In the genomic region with DNA sequence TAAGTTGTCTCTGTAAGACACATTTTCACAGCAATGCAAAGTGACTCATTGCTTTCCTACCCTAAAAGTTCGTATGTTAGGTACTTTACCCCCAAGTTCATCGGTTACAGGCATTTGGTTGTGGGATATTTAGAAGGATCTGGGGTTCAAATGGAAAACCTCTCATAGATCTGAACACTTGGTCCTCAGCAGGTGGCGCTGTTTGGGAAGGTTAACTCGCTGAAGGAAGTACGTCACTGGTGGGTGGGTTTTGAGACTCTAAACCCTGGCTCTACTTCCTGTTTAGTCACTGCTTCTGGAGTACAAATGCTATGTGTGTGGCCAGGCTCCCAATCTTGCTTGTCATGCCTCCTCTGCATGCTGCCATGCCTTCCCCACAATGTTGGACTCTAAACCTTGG, we compare ENCODE assay signal across 15 mouse cellular contexts.
A peak's percentile ranks its signal among the peaks of the same experiment; 100 is the strongest.
DNase-seq lines count a peak whose midpoint lies in the region; ATAC-seq and TF ChIP-seq lines count a peak whose summit lies in the region.
"Had no signal": no experiment of that assay in that cellular context is flagged by ENCODE, and none has a peak within 500 bp of the region (broad histone marks: within the 10 kb centered on the region; RNA-seq: fewer than 3 reads in every experiment).

No protein-coding gene starts in this region.

- TF ChIP-seq CTCF in heart, adult 2 months (IDR thresholded peaks at IDR 0.05): peak; percentile 27; the same call in 1 of the 2 replicates
- no peak for TF ChIP-seq CTCF in liver, adult 2 months (IDR thresholded peaks at IDR 0.05; ENCODE audit: low read depth, low read length)
- TF ChIP-seq CTCF in Patski (IDR thresholded peaks at IDR 0.05): peak; percentile 18

- intact Hi-C loops in heart, adult 2 months (cut with DNase I): no loop called here

- no peaks in the 10 kb centered on the region for H3K4me1 ChIP-seq in heart, adult 2 months (ENCODE audit: control insufficient read depth, insufficient read depth, low read length)
- no peaks in the 10 kb centered on the region for H3K4me1 ChIP-seq in liver, adult 2 months (ENCODE audit: control insufficient read depth, insufficient read depth, low read length)
- H3K4me1 ChIP-seq in liver, embryonic 11.5 days (replicated peaks; ENCODE audit: control insufficient read depth, insufficient read depth, low read length): no peaks in the 10 kb centered on the region
- H3K4me1 ChIP-seq: neural tube, embryonic 13.5 days had no signal

- 75% methylated on average over 5 of the region's 5 CpGs for WGBS in heart, adult 2 months
- 80% methylated on average over 5 of the region's 5 CpGs for WGBS in liver, adult 2 months
- WGBS in liver, embryonic 11.5 days: 72% methylated on average over 5 of the region's 5 CpGs

- H3K36me3 ChIP-seq in heart, adult 2 months (ENCODE audit: control insufficient read depth, insufficient read depth, low read length): no peaks in the 10 kb centered on the region
- no peaks in the 10 kb centered on the region for H3K36me3 ChIP-seq in liver, adult 2 months (ENCODE audit: control insufficient read depth, insufficient read depth, low read length)
- H3K36me3 ChIP-seq in liver, embryonic 11.5 days (ENCODE audit: control insufficient read depth, insufficient read depth, low read length): no peaks in the 10 kb centered on the region
- H3K36me3 ChIP-seq: G1E; midbrain, embryonic 12.5 days; neural tube, embryonic 13.5 days had no signal

- POLR2A ChIA-PET in Patski (lab: Charles Lee): no interaction called here

- in situ Hi-C loops in Patski (cut with MboI; ENCODE audit: low pct_unique_long_range_greater_than_20kb): no loop called here

- no peak overlapping the region for H3K27ac ChIP-seq in heart, adult 2 months
- no peak overlapping the region for H3K27ac ChIP-seq in liver, adult 2 months (replicated peaks; ENCODE audit: insufficient read depth, low read depth, low read length)
- H3K27ac ChIP-seq in liver, embryonic 11.5 days (ENCODE audit: low read depth, low read length): no peak overlapping the region
- H3K27ac ChIP-seq: midbrain, embryonic 12.5 days; neural tube, embryonic 13.5 days had no signal

- TF ChIP-seq EP300 in heart, adult 2 months (IDR thresholded peaks at IDR 0.05; ENCODE audit: insufficient read depth, low read depth, low read length): no peak

- DNase-seq in heart, adult 2 months: no peak
- no peak for DNase-seq in heart, adult 8-10 months (ENCODE audit: low spot score)
- DNase-seq in liver, adult 2 months (ENCODE audit: extremely low read depth, low read depth, low spot score): peak; percentile 25
- DNase-seq in liver, embryonic 11.5 days (ENCODE audit: low spot score): no peak
- no peak for DNase-seq in Patski (ENCODE audit: low read depth, low spot score)
- peak; percentile 7 to 58 for DNase-seq in kidney, postnatal 36 days
- DNase-seq in right cerebral cortex, adult 2 months (ENCODE audit: low spot score in 2 of 2): no peak
- DNase-seq: cerebellum, postnatal 36 days; heart, postnatal 10 days; liver; lung, postnatal 10 days had no signal

- no peak for TF ChIP-seq POLR2A in heart, adult 2 months (IDR thresholded peaks at IDR 0.05; ENCODE audit: insufficient read depth, low read depth, low read length)
- TF ChIP-seq POLR2A in liver, adult 2 months (IDR thresholded peaks at IDR 0.05; ENCODE audit: extremely low read depth, insufficient read depth, low read length): no peak

- no peak overlapping the region for H3K4me2 ChIP-seq in liver, embryonic 11.5 days
- H3K4me2 ChIP-seq: midbrain, embryonic 12.5 days; neural tube, embryonic 13.5 days had no signal

- no peaks in the 10 kb centered on the region for H3K9me3 ChIP-seq in liver, embryonic 11.5 days (ENCODE audit: control insufficient read depth, low read length)
- H3K9me3 ChIP-seq: midbrain, embryonic 12.5 days; neural tube, embryonic 13.5 days had no signal

- CTCF ChIA-PET in Patski (lab: Charles Lee): no interaction called here

- no peaks in the 10 kb centered on the region; the same call in 1 of the 2 replicates for H3K27me3 ChIP-seq in heart, adult 2 months (ENCODE audit: control insufficient read depth, insufficient read depth, low read length)
- no peaks in the 10 kb centered on the region for H3K27me3 ChIP-seq in liver, adult 2 months (ENCODE audit: control insufficient read depth, insufficient read depth, low read length)
- H3K27me3 ChIP-seq in liver, embryonic 11.5 days (replicated peaks; ENCODE audit: control insufficient read depth, insufficient read depth, low read length): no peaks in the 10 kb centered on the region
- H3K27me3 ChIP-seq in Patski: no peaks in the 10 kb centered on the region

- H3K4me3 ChIP-seq in heart, adult 2 months: no peak overlapping the region
- H3K4me3 ChIP-seq in liver, adult 2 months (ENCODE audit: insufficient read depth, low read depth, low read length): no peak overlapping the region
- H3K4me3 ChIP-seq in liver, embryonic 11.5 days (ENCODE audit: low read depth, low read length): no peak overlapping the region
- H3K4me3 ChIP-seq: midbrain, embryonic 12.5 days; neural tube, embryonic 13.5 days had no signal

- no peak overlapping the region for H3K9ac ChIP-seq in heart, adult 2 months (ENCODE audit: low read depth, low read length)
- H3K9ac ChIP-seq in liver, adult 2 months (ENCODE audit: low read depth, low read length): no peak overlapping the region
- H3K9ac ChIP-seq in liver, embryonic 11.5 days (ENCODE audit: low read depth, low read length): no peak overlapping the region
- H3K9ac ChIP-seq: midbrain, embryonic 12.5 days; neural tube, embryonic 13.5 days had no signal

- ATAC-seq in liver, embryonic 11.5 days (replicated peaks; ENCODE audit: low FRiP score): no peak
- ATAC-seq in Patski: no peak
- ATAC-seq: inflammation-experienced regulatory T-cells, adult 6 months had no signal

- H3K79me2 ChIP-seq in heart, adult 2 months (replicated peaks; ENCODE audit: control insufficient read depth, insufficient read depth, low read length): no peaks in the 10 kb centered on the region
- H3K79me2 ChIP-seq in liver, adult 2 months (ENCODE audit: control insufficient read depth, insufficient read depth, low read length): no peaks in the 10 kb centered on the region

Comparison
In these comparisons a context has a peak if more than half of its experiments do, and no peak if none do; other contexts are left out.
1. DNase-seq: peak in liver, adult 2 months (single experiment) and kidney, postnatal 36 days (2 of 2); none in heart, adult 2 months (0 of 2), heart, adult 8-10 months (single experiment), liver, embryonic 11.5 days (single experiment), Patski (single experiment) and right cerebral cortex, adult 2 months (0 of 2).